ENCODE assay signal across 1 mouse cellular context in genomic region chr3:127895792-127896541, GRCm38 (mm10).
TF ChIP-seq lines count a peak whose summit lies in the region.

Gene Fam241a (minus strand): TSS chr3:127896324.

TF ChIP-seq in MEL, 35 proteins besides CTCF, POLR2A, EP300 and RAD21 (continued from another document):
- TF ChIP-seq GATA1 (IDR thresholded peaks at IDR 0.05; ENCODE audit: low read depth, low read length) (no peak), MEF2A (IDR thresholded peaks at IDR 0.05; ENCODE audit: extremely low read depth, insufficient replicate concordance, low read depth, low read length, poor library complexity, severe bottlenecking) (0 out of 2 replicates have a peak, but pooled peaks have one; percentile 9), CHD1 (IDR thresholded peaks at IDR 0.05; ENCODE audit: low read depth, low read length) (no peak), MYC (IDR thresholded peaks at IDR 0.05; ENCODE audit: low read depth, low read length) (no peak), E2F4 (IDR thresholded peaks at IDR 0.05; ENCODE audit: borderline replicate concordance, low read depth, low read length) (no peak), MAX (IDR thresholded peaks at IDR 0.05; ENCODE audit: low read length) (peak; percentile 48)
